Mouse (Mus musculus) CH12.LX (cell line): ENCODE measurements around the gene Sugt1. TPM values are rescaled to one million over a fixed set of nuclear protein-coding genes. Genes with fewer than 3 reads are reported as not detected.

Source experiments
- DNase-seq: peaks from one replicate; pipeline ENCODE4 v3.0.0-alpha.2; 2013; ENCODE audit errors: extremely low read depth
- H3K27ac ChIP-seq: 2 replicates; pipeline ENCODE4 v1.5.1; 2012; ENCODE audit warnings: low read depth, mild to moderate bottlenecking, control low read depth, moderate library complexity; ENCODE audit not compliant: insufficient read depth
- H3K27me3 ChIP-seq: replicated peaks from 2 replicates; pipeline ENCODE3; 2012; ENCODE audit warnings: inconsistent platforms
- H3K36me3 ChIP-seq, 2 experiments: replicated peaks in 1 of 2; 2 replicates each; pipeline versions ENCODE3 to v1.6.1; 2012; ENCODE audit warnings: inconsistent platforms in 1 of 2, low read length in 1 of 2, mild to moderate bottlenecking in 1 of 2, mixed read lengths in 1 of 2, moderate library complexity in 1 of 2; ENCODE audit not compliant: control insufficient read depth in 1 of 2, insufficient read depth in 1 of 2
- H3K4me1 ChIP-seq, 2 experiments: 2 replicates each; pipeline ENCODE4 v1.6.1; 2012; ENCODE audit warnings: inconsistent platforms in 1 of 2, moderate library complexity in 1 of 2; ENCODE audit not compliant: insufficient read depth in 2 of 2, control insufficient read depth in 1 of 2
- H3K4me2 ChIP-seq: 2 replicates; pipeline ENCODE4 v1.6.1; 2012; ENCODE audit warnings: low read depth, mild to moderate bottlenecking, control low read depth; ENCODE audit not compliant: poor library complexity, insufficient read depth, severe bottlenecking
- H3K4me3 ChIP-seq, 3 experiments: fragments of 150-350 bp in 1 of 3; sonication (generic) in 1 of 3; replicated peaks in 1 of 3; 2 replicates each; pipeline versions ENCODE3 to v1.5.1; 2011 to 2012; ENCODE audit warnings: low read depth in 2 of 3, low read length in 2 of 3, mild to moderate bottlenecking in 2 of 3, moderate library complexity in 2 of 3, control low read depth in 1 of 3, improper control_type of control experiment in 1 of 3, inconsistent platforms in 1 of 3, mixed read lengths in 1 of 3; ENCODE audit not compliant: poor library complexity in 1 of 3
- H3K79me2 ChIP-seq: replicated peaks from 2 replicates; pipeline ENCODE4 v1.6.1; 2012; ENCODE audit warnings: mild to moderate bottlenecking, moderate library complexity; ENCODE audit not compliant: control insufficient read depth, poor library complexity, insufficient read depth, severe bottlenecking; ENCODE audit errors: extremely low read depth
- H3K9ac ChIP-seq: 2 replicates; pipeline ENCODE4 v1.6.1; 2012; ENCODE audit warnings: low read depth, mild to moderate bottlenecking, control low read depth, moderate library complexity; ENCODE audit not compliant: insufficient read depth
- H3K9me3 ChIP-seq: replicated peaks from 2 replicates; pipeline ENCODE3; 2012; ENCODE audit warnings: low read length, inconsistent platforms, mixed read lengths
- BHLHE40 ChIP-seq: IDR thresholded peaks from 2 replicates; pipeline ENCODE4 v1.6.1; 2011; ENCODE audit warnings: mild to moderate bottlenecking, low read depth, low read length, improper control_type of control experiment
- CHD1 ChIP-seq: IDR thresholded peaks from 2 replicates; pipeline ENCODE4 v1.6.1; 2012; ENCODE audit warnings: low read depth, low read length, improper control_type of control experiment, inconsistent platforms
- CHD2 ChIP-seq: IDR thresholded peaks from 2 replicates; pipeline ENCODE4 v1.6.1; 2011; ENCODE audit warnings: low read length, improper control_type of control experiment
- CTCF ChIP-seq, 2 experiments: IDR thresholded peaks in 1 of 2; conservative IDR thresholded peaks in 1 of 2; 2 replicates each; pipeline ENCODE4 v1.5.1; 2011 to 2012; ENCODE audit warnings: low read depth in 2 of 2, low read length in 2 of 2, improper control_type of control experiment in 1 of 2, inconsistent platforms in 1 of 2, mild to moderate bottlenecking in 1 of 2, moderate library complexity in 1 of 2
- E2F4 ChIP-seq: IDR thresholded peaks from 2 replicates; pipeline ENCODE4 v1.6.1; 2011; ENCODE audit warnings: low read depth, low read length, improper control_type of control experiment; ENCODE audit not compliant: insufficient replicate concordance
- GABPA ChIP-seq: IDR thresholded peaks from 2 replicates; pipeline ENCODE4 v1.6.1; 2012; ENCODE audit warnings: low read depth, low read length, improper control_type of control experiment, inconsistent platforms; ENCODE audit not compliant: insufficient replicate concordance
- HCFC1 ChIP-seq: IDR thresholded peaks from 2 replicates; pipeline ENCODE4 v1.6.1; 2012; ENCODE audit warnings: low read depth, mild to moderate bottlenecking, inconsistent platforms, low read length, improper control_type of control experiment
- JUN ChIP-seq: IDR thresholded peaks from 2 replicates; pipeline ENCODE4 v1.6.1; 2011; ENCODE audit warnings: low read depth, mild to moderate bottlenecking, low read length, improper control_type of control experiment, moderate library complexity; ENCODE audit not compliant: insufficient read depth
- JUND ChIP-seq: conservative IDR thresholded peaks from 2 replicates; pipeline ENCODE4 v1.6.1; 2011; ENCODE audit warnings: low read depth, low read length, improper control_type of control experiment
- MAFK ChIP-seq: IDR thresholded peaks from 2 replicates; pipeline ENCODE4 v1.6.1; 2011; ENCODE audit warnings: low read length, improper control_type of control experiment; ENCODE audit not compliant: insufficient replicate concordance
- MAZ ChIP-seq: IDR thresholded peaks from 2 replicates; pipeline ENCODE4 v1.6.1; 2012; ENCODE audit warnings: low read depth, mild to moderate bottlenecking, inconsistent platforms, low read length, improper control_type of control experiment, moderate library complexity
- MEF2A ChIP-seq: IDR thresholded peaks from 2 replicates; pipeline ENCODE4 v1.6.1; 2014; ENCODE audit warnings: low read depth, mild to moderate bottlenecking, inconsistent platforms, low read length, improper control_type of control experiment, borderline replicate concordance
- MXI1 ChIP-seq: IDR thresholded peaks from 2 replicates; pipeline ENCODE4 v1.6.1; 2011; ENCODE audit warnings: mild to moderate bottlenecking, low read depth, low read length, improper control_type of control experiment
- MYC ChIP-seq: IDR thresholded peaks from 2 replicates; pipeline ENCODE4 v1.6.1; 2011; ENCODE audit warnings: low read depth, mild to moderate bottlenecking, improper control_type of control experiment, low read length
- NRF1 ChIP-seq: IDR thresholded peaks from 2 replicates; pipeline ENCODE4 v1.6.1; 2014; ENCODE audit warnings: low read depth, mild to moderate bottlenecking, inconsistent platforms, low read length, improper control_type of control experiment, moderate library complexity
- POLR2AphosphoS2 ChIP-seq: IDR thresholded peaks from 2 replicates; pipeline ENCODE4 v1.6.1; 2011; ENCODE audit warnings: low read depth, low read length, improper control_type of control experiment
- RCOR1 ChIP-seq: conservative IDR thresholded peaks from 2 replicates; pipeline ENCODE4 v1.6.1; 2012; ENCODE audit warnings: low read depth, mild to moderate bottlenecking, inconsistent platforms, low read length, improper control_type of control experiment
- SIN3A ChIP-seq: IDR thresholded peaks from 2 replicates; pipeline ENCODE4 v1.6.1; 2012; ENCODE audit warnings: low read length, improper control_type of control experiment, inconsistent platforms
- SMC3 ChIP-seq: IDR thresholded peaks from 2 replicates; pipeline ENCODE4 v1.6.1; 2011; ENCODE audit warnings: low read depth, low read length, improper control_type of control experiment
- TCF12 ChIP-seq: IDR thresholded peaks from 2 replicates; pipeline ENCODE4 v1.6.1; 2014; ENCODE audit warnings: low read depth, mild to moderate bottlenecking, inconsistent platforms, low read length, improper control_type of control experiment
- UBTF ChIP-seq: IDR thresholded peaks from 2 replicates; pipeline ENCODE4 v1.6.1; 2012; ENCODE audit warnings: low read depth, mild to moderate bottlenecking, inconsistent platforms, low read length, improper control_type of control experiment, moderate library complexity
- USF1 ChIP-seq: IDR thresholded peaks from 2 replicates; pipeline ENCODE4 v1.6.1; 2014; ENCODE audit warnings: low read depth, mild to moderate bottlenecking, inconsistent platforms, low read length, improper control_type of control experiment
- USF2 ChIP-seq: conservative IDR thresholded peaks from 2 replicates; pipeline ENCODE4 v1.6.1; 2011; ENCODE audit warnings: low read depth, low read length, improper control_type of control experiment
- ZKSCAN1 ChIP-seq: IDR thresholded peaks from 2 replicates; pipeline ENCODE4 v1.6.1; 2012; ENCODE audit warnings: low read depth, inconsistent platforms, low read length, improper control_type of control experiment, borderline replicate concordance
- ZNF384 ChIP-seq: IDR thresholded peaks from 2 replicates; pipeline ENCODE4 v1.6.1; 2012; ENCODE audit warnings: low read depth, low read length, improper control_type of control experiment, inconsistent platforms
- dilution Hi-C: fragments of 300-500 bp; cut with MboI; formaldehyde crosslinking; loops from 2 replicates; pipeline ENCODE4 v1.14.3; 2020; ENCODE audit warnings: low sequenced_read_pairs; ENCODE audit not compliant: extremely low pct_unique_long_range_greater_than_20kb, extremely low pct_ligation_motif_present
- in situ Hi-C: fragments of 300-500 bp; cut with MboI; formaldehyde crosslinking; loops from 3 replicates; pipeline ENCODE4 v1.14.3; 2019; ENCODE audit warnings: low sequenced_read_pairs, low pct_ligation_motif_present, low pct_unique_long_range_greater_than_20kb, mixed read lengths
- polyA plus RNA-seq: library from polyadenylated mRNA; unstranded; fragments of >175 nt; gene quantifications from 2 replicates; pipeline ENCODE4 v1.2.1, GENCODE M21; 2012; ENCODE audit warnings: low read depth; ENCODE audit not compliant: insufficient read length
- total RNA-seq, 2 experiments: library from RNA; depleted of rRNA; stranded (reverse); fragments of 300-350 nt in 1 of 2; fragments of >200 nt in 1 of 2; gene quantifications; 2 replicates each; pipeline ENCODE4 v1.2.3; 2012 to 2014

The Sugt1 gene
- total and polyA plus RNA-seq, 3 experiments, result 91.9 to 118 (median 114) TPM

DNA sequence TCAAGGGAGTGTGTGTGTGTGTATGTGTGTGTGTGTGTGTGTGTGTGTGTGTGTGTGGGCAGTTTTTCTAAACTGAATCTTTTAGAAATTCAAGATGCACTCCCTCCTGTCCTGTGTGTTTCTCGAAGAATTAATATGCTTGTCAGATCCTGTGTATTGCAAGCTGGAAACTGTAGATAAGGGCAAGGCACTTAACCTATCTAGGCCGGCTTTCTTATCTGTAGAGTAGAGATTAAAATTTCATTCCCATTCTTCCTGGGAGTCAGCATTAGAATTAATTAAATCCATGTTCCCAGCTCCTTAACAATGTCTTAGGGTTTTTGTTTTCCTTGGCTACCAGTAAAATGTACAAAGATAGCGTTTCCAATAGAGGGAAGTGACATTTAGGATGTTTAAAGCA lies 33.7 kb downstream of the Sugt1 start:
- no peak for TF ChIP-seq JUN
- H3K9me3 ChIP-seq, result no peaks in the 10 kb centered on the region
- no peak overlapping the region for H3K4me3 ChIP-seq
- no peaks in the 10 kb centered on the region for H3K27me3 ChIP-seq
- peaks cover 2% of the 10 kb centered on the region; the same call in 1 of the 2 replicates for H3K79me2 ChIP-seq
- no peak overlapping the region for H3K4me2 ChIP-seq
- peaks cover 36 to 72% of the 10 kb centered on the region in 2 experiments for H3K36me3 ChIP-seq
- DNase-seq, result no peak
- dilution Hi-C loops, result no loop called here
- in situ Hi-C loops, result loop anchor here (25.0 kb wide), 2 partner anchors 266 to 591 kb away; no protein-coding TSS in a partner anchor
- no peak overlapping the region for H3K9ac ChIP-seq
- H3K4me1 ChIP-seq, result peaks cover 4 to 28% of the 10 kb centered on the region in 2 experiments; a peak in 3 of 4 replicates
- H3K27ac ChIP-seq, result no peak overlapping the region

- in situ Hi-C loops, result no loop called here
- DNase-seq, result no peak
- Histone ChIP-seq H3K4me1 (no peaks in the 10 kb centered on the region), H3K9me3 (no peaks in the 10 kb centered on the region), H3K4me2 (no peak overlapping the region), H3K4me3 (no peak overlapping the region), H3K9ac (no peak overlapping the region), H3K36me3 (peaks cover 23 to 50% of the 10 kb centered on the region in 2 experiments), H3K27ac (no peak overlapping the region), H3K27me3 (no peaks in the 10 kb centered on the region), H3K79me2 (no peaks in the 10 kb centered on the region)
- dilution Hi-C loops, result no loop called here
- no peak for TF ChIP-seq JUND
- TF ChIP-seq CHD1, result no peak
- TF ChIP-seq TCF12, result no peak
- TF ChIP-seq MAFK, result no peak
- no peak for TF ChIP-seq ZKSCAN1
- TF ChIP-seq CTCF (conservative IDR thresholded peaks at IDR 0.05 in 1 of 2, IDR thresholded peaks at IDR 0.05 in 1 of 2; ENCODE audit: low read depth in 2 of 2, low read length in 2 of 2), result no peak
- no peak for TF ChIP-seq MEF2A
- TF ChIP-seq SMC3, result no peak
- TF ChIP-seq BHLHE40, result no peak
- no peak for TF ChIP-seq SIN3A
Measured at GRCm38 (mm10) chr14:79632330-79632729, 44.8 kb downstream of the Sugt1 start.

- DNase-seq, result no peak
- dilution Hi-C loops, result no loop called here
- Histone ChIP-seq H3K36me3 (peaks cover 16 to 41% of the 10 kb centered on the region in 2 experiments), H3K9ac (no peak overlapping the region), H3K79me2 (no peaks in the 10 kb centered on the region), H3K27me3 (no peaks in the 10 kb centered on the region), H3K4me2 (no peak overlapping the region), H3K4me1 (no peaks in the 10 kb centered on the region), H3K9me3 (no peaks in the 10 kb centered on the region), H3K27ac (no peak overlapping the region), H3K4me3 (no peak overlapping the region)
- in situ Hi-C loops, result no loop called here
- TF ChIP-seq NRF1 (no peak), JUND (no peak), RCOR1 (no peak), USF1 (no peak), MAFK (no peak), CHD2 (no peak), ZKSCAN1 (no peak), HCFC1 (no peak), CTCF (conservative IDR thresholded peaks at IDR 0.05 in 1 of 2, IDR thresholded peaks at IDR 0.05 in 1 of 2; ENCODE audit: low read depth in 2 of 2, low read length in 2 of 2) (no peak), UBTF (no peak), USF2 (no peak), MYC (no peak), ZNF384 (no peak), GABPA (no peak), MXI1 (no peak), E2F4 (no peak), TCF12 (no peak), MAZ (no peak), POLR2AphosphoS2 (no peak)
Measured at GRCm38 (mm10) chr14:79633196-79633595, 45.7 kb downstream of the Sugt1 start.
